Mouse (Mus musculus) telencephalon, adult 2 months (tissue): Measurements from ENCODE around the gene Baiap2.

ENCODE experiments used
- DNase-seq: peaks from one replicate; pipeline ENCODE4 v3.0.0-alpha.2; 2011; ENCODE audit warnings: low read depth, low spot score

The Baiap2 gene

GRCm38 (mm10) chr11:119978701-119979100, 36.1 kb downstream of the Baiap2 start:
- no peak for DNase-seq

GRCm38 (mm10) chr11:119979596-119980385, 37.2 kb downstream of the Baiap2 start:
- DNase-seq = no peak

- no peak for DNase-seq
Measured at GRCm38 (mm10) chr11:119981769-119982168, 39.2 kb downstream of the Baiap2 start.

GRCm38 (mm10) chr11:119982236-119982635, 39.7 kb downstream of the Baiap2 start:
- no peak for DNase-seq

DNA sequence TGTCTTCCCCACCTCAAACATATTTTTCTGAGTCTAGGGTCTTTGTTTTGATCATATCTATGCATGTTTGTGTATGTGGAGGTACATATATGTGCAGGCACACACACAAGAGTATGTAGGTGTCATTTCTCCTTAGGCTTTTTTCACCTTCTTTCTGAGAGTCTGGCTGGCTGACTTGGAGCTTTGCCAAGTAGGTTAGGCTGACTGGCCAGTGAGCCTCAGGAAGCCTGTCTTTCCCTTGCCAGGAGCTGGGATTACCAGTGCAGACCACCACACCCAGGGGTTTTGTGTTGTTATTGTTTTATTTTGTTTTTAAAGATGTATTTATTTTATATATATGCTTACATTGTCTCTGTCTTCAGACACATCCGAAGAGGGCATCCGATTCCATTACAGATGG, 40.6 kb downstream of the Baiap2 start:
- DNase-seq = no peak

- DNase-seq = no peak
Measured at GRCm38 (mm10) chr11:119986751-119987425, 44.3 kb downstream of the Baiap2 start.

- DNase-seq = no peak
Measured at GRCm38 (mm10) chr11:119987876-119988275, 45.3 kb downstream of the Baiap2 start.

GRCm38 (mm10) chr11:119988391-119988790, 45.8 kb downstream of the Baiap2 start:
- no peak for DNase-seq

DNA sequence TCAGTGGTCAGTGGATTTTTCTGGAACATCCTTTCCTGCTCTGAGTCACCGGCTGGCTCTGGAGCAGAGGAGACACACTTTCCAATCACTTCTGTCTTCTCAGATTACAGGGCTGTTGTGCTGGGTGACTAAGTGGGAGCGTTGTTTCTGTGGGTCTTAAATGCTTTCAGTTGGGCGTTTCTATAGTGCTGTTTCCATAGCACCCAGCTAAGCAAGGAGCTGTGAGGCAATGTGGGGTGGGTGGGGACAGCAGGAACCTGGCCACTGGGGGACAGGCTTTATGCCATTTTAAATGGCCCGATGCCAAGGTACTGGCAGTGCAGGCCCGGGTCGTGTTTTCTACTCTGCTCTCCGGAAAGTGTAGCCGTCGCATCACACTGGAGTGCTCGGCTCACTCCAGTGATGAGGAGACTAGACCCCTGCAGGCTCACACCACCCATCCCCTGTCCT, 46.6 kb downstream of the Baiap2 start:
- peak; percentile 89 for DNase-seq

- peak; percentile 71 for DNase-seq
Measured at GRCm38 (mm10) chr11:119990658-119991337, 48.2 kb downstream of the Baiap2 start.

GRCm38 (mm10) chr11:119991338-119991678, 48.7 kb downstream of the Baiap2 start:
- DNase-seq = peak; percentile 89

DNA sequence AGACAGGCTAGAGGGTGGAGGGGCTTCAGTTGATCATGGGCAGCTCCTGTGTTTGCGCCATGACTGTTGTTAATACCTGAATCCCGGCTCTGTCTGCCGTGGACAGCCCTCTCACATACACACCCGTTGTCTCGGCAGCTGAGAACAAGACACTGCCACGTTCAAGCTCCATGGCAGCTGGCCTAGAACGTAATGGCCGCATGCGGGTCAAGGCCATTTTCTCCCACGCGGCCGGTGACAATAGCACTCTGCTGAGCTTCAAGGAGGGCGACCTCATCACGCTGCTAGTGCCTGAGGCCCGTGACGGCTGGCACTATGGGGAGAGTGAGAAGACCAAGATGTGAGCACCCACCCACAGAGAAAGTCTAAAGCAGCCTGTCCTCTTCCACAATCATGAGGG, 54.8 kb downstream of the Baiap2 start:
- no peak for DNase-seq

- DNase-seq = no peak
Measured at GRCm38 (mm10) chr11:120002041-120002440, 59.5 kb downstream of the Baiap2 start.

GRCm38 (mm10) chr11:120002634-120003220, 60.2 kb downstream of the Baiap2 start:
- no peak for DNase-seq

GRCm38 (mm10) chr11:120005434-120006317, 63.1 kb downstream of the Baiap2 start:
- no peak for DNase-seq

DNA sequence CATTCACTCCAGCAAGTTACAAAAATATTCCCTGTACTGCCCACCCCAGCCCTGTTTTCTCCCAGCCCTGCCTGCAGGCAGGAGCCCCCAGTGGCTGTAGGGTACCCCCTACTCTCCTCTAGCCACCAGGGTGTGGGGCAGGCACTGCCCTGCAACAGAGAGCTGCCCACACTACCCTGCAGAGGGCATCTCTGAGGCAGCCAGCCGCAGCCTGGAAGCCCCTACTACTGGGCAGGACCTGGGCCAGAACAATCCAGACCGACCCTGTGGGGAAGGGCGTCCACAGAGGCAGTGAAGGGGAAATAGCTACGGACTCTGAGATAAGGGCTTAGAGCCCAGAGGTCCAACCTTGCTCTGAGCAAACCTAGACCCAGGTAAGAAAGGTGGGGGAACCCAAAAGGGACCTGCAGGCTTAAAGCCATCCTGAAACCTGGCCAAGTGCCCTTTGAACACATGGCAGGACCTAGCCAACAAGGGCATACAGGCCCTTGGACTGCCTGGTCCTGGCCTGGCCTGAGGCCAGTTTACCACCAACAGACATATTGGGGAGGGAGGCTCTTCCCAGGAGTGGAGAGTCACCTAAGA, 65.0 kb downstream of the Baiap2 start:
- DNase-seq = no peak

- DNase-seq = no peak
Measured at GRCm38 (mm10) chr11:120008501-120008900, 65.9 kb downstream of the Baiap2 start.

DNA sequence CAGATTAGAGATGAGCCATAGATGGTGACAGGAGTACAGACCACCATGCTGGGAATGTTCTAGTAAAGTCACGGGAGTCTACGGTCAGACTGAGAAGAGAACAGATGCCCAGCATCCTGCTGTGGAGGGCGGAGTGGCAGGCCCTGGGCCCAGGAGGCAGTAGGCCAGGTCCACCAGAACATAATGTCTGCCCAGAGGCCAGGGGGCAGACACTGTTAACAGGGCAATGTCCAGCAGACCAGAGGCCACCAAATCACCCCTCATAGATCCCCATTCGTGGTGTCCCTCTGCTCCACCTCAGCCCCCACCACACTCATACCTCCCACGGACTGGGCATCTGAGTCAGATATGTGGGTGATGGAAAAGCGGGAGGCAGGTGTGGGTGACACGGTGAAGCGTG, 66.4 kb downstream of the Baiap2 start:
- DNase-seq = no peak

- no peak for DNase-seq
Measured at GRCm38 (mm10) chr11:120009937-120010336, 67.4 kb downstream of the Baiap2 start.

DNA sequence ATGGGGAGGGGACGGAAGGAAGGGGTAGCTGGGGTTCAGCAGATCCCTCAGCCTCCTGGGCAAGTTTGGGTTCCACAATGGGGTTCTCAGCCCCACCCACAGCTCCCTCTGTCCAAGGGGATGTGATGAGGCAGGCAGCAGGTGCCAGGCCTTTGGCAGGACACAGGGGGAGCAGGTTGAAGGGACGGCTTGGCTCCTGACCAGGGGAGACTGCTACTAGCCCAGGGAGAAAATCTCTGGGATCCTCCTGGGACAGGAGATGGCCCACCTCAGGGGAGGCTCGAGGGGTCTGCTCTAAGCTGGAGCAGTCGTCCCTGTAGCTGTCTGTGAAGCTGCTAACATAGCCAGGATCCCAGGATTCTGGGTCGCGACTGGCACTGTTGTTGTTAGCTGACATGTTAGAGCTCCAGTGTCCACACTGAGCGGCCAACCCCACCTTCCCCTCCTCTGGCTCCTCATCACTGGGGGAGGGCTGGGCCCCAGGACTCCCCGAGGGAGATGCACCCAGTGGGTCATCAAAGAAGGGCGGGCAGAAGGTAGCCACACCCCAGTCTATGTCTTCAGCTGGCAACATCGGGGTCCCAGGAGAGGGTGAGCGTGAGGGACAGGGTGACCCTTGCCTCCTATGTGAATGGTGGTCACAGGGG, 68.7 kb downstream of the Baiap2 start:
- DNase-seq = no peak
